Mouse (Mus musculus) retina, embryonic 14.5 days (tissue): ENCODE data around the gene Cir1.
A peak's percentile ranks its signal among the peaks of the same experiment; 100 is the strongest.

Experiments
- DNase-seq: peaks from one replicate; pipeline ENCODE4 v3.0.0-alpha.2; 2015; ENCODE audit warnings: low spot score

Gene Cir1

DNA sequence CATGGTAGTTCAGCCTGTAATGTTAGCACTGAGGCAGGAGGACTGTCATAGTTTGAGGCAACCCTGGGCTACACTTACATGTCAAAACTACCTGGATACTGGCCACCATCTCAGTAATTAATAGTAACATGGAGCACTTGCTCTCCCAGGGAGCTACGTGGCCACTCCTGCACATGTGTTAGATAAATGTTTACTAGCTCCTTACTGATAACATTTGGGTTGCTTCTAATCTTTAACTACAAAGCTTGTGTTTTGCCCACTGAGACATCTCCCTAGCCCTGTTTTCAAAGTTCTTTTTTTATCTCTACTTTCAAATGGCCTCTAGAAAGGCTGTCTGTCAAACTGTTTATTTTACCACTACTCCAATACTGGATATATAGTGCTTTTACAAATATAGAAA is 10.5 kb downstream of the Cir1 start:
- no peak for DNase-seq

DNA sequence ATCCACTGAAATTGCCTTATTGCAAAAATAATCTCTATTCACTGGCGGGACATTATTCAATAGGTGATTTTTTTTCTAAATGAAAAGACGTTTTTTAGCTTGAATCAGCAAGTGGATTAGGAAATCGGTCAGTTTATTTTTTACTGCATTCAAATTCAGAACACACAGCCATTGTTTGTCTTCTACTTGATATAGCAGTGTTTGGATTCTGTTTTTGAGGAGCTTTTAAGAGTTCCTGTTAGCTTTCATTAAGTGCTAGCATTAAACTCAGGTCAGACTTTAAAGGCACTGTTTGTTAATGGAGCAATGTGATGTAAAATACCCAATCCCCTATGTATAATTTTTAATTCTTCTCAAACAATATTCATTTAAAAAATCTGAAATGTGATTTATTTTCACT is 13.7 kb downstream of the Cir1 start:
- DNase-seq, result no peak

GRCm38 (mm10) chr2:73298154-73298553 is 14.3 kb downstream of the Cir1 start:
- no peak for DNase-seq

GRCm38 (mm10) chr2:73295023-73295422 is 17.5 kb downstream of the Cir1 start:
- no peak for DNase-seq

DNA sequence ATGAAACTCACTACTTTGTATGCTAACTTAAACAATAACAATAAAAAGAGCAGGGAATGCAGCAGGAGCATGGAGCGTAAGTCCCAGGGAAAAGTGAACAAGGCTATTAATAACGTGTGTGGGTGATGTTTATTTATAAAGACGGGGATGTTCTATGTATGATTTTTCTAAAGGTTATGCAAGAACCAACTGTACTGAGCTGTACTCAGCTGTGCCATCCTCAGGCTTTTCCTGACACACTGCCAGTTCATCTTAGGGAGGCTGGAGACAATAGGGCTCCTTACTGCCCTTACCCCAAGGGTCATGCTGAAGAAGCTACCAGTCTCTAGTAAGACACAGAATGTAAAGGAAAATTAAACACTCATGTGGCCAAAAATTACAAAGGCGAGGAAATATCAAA is 21.4 kb downstream of the Cir1 start:
- DNase-seq, result no peak

DNA sequence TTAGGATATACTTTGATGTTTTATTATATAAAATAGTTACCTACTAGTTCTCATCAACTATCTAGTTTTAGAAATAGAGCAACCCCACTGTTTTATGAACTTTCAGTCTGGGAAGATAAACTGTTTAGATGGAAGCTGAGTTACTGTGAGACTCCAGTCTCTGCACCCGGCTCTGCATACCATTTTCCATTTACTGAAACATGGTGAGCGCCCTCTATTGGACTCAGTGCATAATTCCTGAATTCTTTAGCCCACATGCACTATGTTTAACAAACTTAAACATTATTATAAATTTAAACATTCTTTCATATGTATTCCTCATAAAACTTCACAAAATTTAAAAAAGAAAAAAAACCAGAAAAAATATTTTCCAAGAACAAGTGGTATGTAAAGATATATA is 26.9 kb downstream of the Cir1 start:
- DNase-seq, result peak; percentile 76

GRCm38 (mm10) chr2:73281707-73282106 is 30.8 kb downstream of the Cir1 start:
- DNase-seq, result peak; percentile 70

DNA sequence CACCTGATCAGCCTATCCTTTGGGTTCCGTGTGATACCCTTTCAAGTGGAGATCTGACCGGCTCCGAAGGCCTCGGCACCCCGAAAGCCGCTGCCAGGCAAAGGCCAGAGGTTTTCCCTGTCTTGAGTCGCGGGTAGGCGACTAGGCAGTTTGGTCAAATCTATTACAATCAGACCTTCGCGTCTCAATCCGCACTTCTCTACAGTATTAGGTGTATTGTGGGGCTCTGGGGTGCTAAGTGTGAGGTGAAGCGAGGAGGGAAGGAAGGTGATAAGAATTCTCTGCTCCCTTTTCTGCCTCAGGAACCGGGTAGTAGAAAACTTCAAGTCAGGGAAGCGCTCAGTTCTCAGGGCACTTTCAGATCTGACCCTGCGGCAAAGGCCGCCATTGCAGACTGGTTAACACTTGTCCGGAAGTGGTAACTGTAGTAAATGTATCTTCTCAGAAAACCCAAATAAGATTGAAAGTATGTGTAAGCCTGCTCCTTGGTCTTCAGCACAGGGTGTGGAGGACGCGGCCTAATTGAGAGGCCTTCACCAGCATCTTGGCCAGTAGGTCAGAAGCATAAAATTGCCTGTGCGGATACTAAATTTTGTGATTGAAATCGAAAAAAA is 31.3 kb downstream of the Cir1 start:
- peak; percentile 35 for DNase-seq

DNA sequence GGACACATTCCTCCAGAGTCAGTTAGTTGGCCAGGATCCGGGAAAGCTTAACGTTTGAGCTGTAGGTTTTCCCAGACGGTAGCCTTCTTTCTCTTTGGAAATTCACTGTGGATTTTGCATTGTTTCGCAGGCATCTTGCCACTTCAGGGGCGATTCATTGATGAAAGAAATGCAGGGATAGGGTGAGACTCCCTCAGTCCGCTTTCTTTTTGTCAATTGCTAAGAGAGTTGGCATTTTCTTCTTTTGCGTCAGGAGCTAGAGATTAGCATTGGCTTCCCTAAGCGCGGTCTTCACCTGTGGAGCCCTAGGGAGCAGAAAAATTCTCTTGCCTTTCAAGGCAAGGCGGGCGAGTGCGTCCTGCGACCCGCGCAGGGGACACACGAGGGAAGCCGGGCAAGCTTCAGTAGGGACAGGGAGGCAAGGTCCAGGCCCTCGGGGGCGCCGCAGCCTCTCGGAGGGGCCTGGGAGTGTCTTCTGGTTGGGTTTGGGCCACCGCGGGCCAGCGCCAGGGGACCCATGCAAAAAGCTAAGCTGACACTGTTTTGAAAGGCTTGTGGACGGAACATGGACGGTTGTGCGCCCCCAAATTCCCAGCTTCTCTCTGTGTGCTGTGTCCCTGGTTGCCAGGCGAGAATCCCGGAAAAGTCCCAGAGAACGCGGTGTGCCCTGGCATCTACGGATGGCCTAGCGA is 32.0 kb downstream of the Cir1 start:
- DNase-seq, result peak; percentile 37

- peak; percentile 33 for DNase-seq
Observed at GRCm38 (mm10) chr2:73279271-73280038, 33.0 kb downstream of the Cir1 start.

DNA sequence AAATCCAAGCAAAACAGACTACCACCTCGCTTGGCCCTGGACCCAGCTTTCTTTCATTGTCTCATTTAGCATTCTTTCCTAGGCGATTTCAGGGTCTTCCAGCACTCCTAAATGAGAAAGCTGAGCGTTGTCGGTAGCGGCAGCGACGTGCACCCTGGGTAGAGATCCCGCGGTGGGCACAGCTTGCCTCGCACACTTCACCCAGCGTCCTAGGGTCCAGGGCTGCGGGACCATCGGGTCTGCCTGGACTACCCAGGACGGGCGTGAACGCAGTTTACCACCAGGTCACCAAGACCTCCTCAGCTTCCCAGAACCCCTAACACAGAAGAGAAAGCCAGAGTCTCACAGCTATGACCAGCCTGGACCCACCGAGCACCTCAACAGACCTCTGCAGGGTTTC is 33.6 kb downstream of the Cir1 start:
- no peak for DNase-seq

- DNase-seq, result peak; percentile 96
Observed at GRCm38 (mm10) chr2:73278131-73278854, 34.2 kb downstream of the Cir1 start.

- peak; percentile 39 for DNase-seq
Observed at GRCm38 (mm10) chr2:73277709-73278075, 34.8 kb downstream of the Cir1 start.

- peak; percentile 59 for DNase-seq
Observed at GRCm38 (mm10) chr2:73277021-73277708, 35.3 kb downstream of the Cir1 start.

- no peak for DNase-seq
Observed at GRCm38 (mm10) chr2:73276141-73276571, 36.3 kb downstream of the Cir1 start.

DNA sequence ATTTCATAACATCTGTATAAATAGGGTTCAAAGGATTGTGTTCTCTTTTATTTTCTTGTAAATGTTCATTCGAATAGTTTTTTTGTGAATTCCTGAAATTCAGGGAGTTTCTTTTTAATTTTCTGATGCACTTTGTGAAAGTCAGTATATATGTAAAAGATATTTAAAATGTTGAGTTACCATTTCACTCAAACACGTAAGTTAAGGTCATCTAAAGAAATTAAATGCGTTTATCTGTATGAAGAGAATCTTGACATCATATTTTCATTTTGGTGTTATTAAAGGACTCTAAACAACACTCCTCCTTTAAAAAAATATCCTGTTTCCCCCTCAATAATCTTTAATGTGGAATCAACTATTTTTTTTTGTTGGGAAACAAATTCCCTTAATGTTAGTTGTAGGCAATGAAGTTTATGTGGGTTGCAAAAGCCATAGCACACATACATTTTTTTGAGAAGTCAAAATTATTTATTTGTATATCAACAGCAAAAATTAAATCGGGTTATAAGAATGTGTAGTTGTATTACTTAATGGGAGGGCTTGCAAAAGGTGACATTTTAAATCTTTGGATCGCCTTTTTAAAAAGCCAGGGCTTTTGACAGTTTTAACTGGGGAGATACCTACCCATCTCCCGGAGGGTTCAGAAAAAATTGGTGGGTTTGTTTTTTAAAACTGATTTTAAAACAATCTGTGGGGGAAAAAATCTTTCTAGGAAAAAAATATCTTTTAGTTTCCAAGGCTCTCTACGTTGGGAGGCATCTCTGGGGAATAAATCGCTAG is 37.0 kb downstream of the Cir1 start:
- DNase-seq, result peak; percentile 51

DNA sequence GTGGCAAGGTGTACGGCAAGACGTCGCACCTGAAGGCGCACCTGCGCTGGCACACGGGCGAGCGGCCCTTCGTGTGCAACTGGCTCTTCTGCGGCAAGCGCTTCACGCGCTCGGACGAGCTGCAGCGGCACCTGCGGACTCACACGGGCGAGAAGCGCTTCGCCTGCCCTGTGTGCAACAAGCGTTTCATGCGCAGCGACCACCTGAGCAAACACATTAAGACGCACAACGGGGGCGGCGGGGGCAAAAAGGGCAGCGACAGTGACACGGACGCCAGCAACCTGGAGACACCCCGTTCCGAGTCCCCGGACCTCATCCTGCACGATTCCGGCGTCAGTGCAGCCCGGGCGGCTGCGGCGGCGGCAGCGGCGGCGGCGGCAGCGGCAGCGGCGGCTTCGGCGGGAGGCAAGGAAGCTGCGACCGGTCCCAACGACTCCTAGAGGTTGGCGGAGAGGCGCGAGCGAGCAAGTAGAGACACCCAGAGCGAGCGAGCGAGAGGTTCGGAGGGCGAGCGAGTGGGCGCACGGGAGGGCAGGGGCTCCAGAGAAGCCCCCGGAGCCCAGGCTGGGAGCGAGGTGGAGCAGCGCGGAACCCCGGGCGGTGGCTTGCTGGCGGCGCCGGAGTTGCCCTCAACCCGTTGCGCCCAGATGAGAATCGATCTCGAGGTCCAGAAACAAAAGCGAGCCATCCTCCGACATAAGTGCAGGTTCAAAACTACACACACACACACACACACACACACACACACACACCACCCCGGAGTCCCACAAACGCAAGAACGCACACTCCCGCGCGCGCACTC is 38.2 kb downstream of the Cir1 start:
- DNase-seq, result peak; percentile 66

- peak; percentile 57 for DNase-seq
Observed at GRCm38 (mm10) chr2:73273249-73274118, 39.0 kb downstream of the Cir1 start.
